Mouse (Mus musculus) olfactory bulb, adult 2 months (tissue): ENCODE measurements around the gene Alkbh3. TPM values are rescaled to one million over a fixed set of nuclear protein-coding genes. Genes with fewer than 3 reads are reported as not detected.

ENCODE experiments used
- H3K27ac ChIP-seq: fragments of 200-500 bp; 2 replicates; pipeline ENCODE4 v1.5.1; 2012; ENCODE audit warnings: low read depth, low read length; ENCODE audit not compliant: insufficient read depth
- H3K4me1 ChIP-seq: fragments of 200-500 bp; 2 replicates; pipeline ENCODE4 v1.6.1; 2012; ENCODE audit warnings: low read length; ENCODE audit not compliant: control insufficient read depth, insufficient read depth
- H3K4me3 ChIP-seq: fragments of 200-500 bp; 2 replicates; pipeline ENCODE4 v1.5.1; 2012; ENCODE audit warnings: mild to moderate bottlenecking, low read depth, low read length, moderate library complexity; ENCODE audit not compliant: insufficient read depth
- CTCF ChIP-seq: fragments of 200-500 bp; IDR thresholded peaks from 2 replicates; pipeline ENCODE4 v1.5.1; 2012; ENCODE audit warnings: low read depth, mild to moderate bottlenecking, low read length, moderate library complexity; ENCODE audit not compliant: insufficient read depth
- POLR2A ChIP-seq: fragments of 200-500 bp; IDR thresholded peaks from 2 replicates; pipeline ENCODE4 v1.6.1; 2012; ENCODE audit warnings: mild to moderate bottlenecking, low read depth, low read length, moderate library complexity; ENCODE audit not compliant: insufficient read depth
- WGBS: fragments of 180-500 bp; shearing (Covaris S2); methylation state at CpG from one replicate; pipeline ENCODE4 v1.1.7; 2018; 5-methylcytosine and 5-hydroxymethylcytosine counted together
- polyA plus RNA-seq: library from polyadenylated mRNA; stranded (reverse); fragments of >200 nt; gene quantifications from 2 replicates; pipeline ENCODE4 v1.2.4, GENCODE M21; 2012; ENCODE audit warnings: low replicate concordance; ENCODE audit not compliant: missing spikeins, insufficient read depth, insufficient read length

The Alkbh3 gene
- polyA plus RNA-seq, 1 experiment: not detected

- 40% methylated on average over 6 of the region's 6 CpGs for WGBS
- TF ChIP-seq CTCF (no peak), POLR2A (no peak)
- Histone ChIP-seq H3K4me3 (no peak overlapping the region), H3K4me1 (no peaks in the 10 kb centered on the region), H3K27ac (no peak overlapping the region)
These were observed 34.9 kb upstream of the Alkbh3 start for GRCm38 (mm10) chr2:94045411-94046090.

- 74% methylated on average over 2 of the region's 2 CpGs for WGBS
- no peak overlapping the region for H3K4me3 ChIP-seq
- H3K27ac ChIP-seq: no peak overlapping the region
- TF ChIP-seq POLR2A: no peak
- no peak for TF ChIP-seq CTCF
- no peaks in the 10 kb centered on the region for H3K4me1 ChIP-seq
These were observed 33.6 kb upstream of the Alkbh3 start for GRCm38 (mm10) chr2:94044174-94044573.

GRCm38 (mm10) chr2:94043662-94044061 is 33.1 kb upstream of the Alkbh3 start:
- H3K4me3 ChIP-seq: no peak overlapping the region
- no peak for TF ChIP-seq POLR2A
- TF ChIP-seq CTCF: no peak
- H3K4me1 ChIP-seq: no peaks in the 10 kb centered on the region
- 35% methylated on average over 5 of the region's 5 CpGs for WGBS
- H3K27ac ChIP-seq: no peak overlapping the region

GRCm38 (mm10) chr2:94042461-94042860 is 31.9 kb upstream of the Alkbh3 start:
- TF ChIP-seq CTCF (no peak), POLR2A (no peak)
- H3K4me3 ChIP-seq: no peak overlapping the region
- no peak overlapping the region for H3K27ac ChIP-seq
- WGBS: 83% methylated on average over 3 of the region's 3 CpGs
- H3K4me1 ChIP-seq: no peaks in the 10 kb centered on the region

DNA sequence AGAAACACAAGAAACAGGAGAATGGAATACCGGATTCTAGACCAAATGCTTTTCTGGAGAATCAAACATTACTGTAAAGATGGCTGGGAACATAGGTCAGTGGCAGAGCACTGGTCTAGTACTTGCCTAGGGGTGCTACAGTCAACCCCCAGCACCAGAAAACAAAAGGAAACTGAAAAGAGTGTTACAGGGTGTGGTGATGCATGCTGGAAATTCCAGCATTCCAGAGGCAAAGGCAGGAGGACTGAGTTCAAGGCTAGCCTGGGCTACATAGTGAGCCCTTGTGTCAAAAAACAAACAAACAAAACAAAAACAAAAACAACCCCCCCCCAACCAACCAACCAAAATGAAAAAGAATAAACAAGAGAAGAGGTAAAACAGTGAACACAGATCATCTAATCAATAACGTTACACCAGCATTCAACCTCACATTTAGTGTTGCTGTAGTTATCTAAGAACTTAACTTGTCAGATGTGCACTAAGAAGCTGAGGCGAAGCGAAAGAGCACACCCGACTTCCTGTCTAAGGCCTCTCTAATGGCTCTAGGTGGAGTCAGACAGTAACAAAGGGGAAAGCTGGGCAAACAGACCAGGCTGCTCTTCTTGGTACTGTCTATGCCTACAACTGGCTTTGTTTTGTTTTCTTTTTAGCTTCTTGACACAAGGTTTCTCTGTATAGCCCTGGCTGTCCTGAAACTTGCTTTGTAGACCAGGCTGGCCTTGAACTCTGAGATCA is 30.0 kb upstream of the Alkbh3 start:
- Histone ChIP-seq H3K4me3 (no peak overlapping the region), H3K27ac (no peak overlapping the region), H3K4me1 (no peaks in the 10 kb centered on the region)
- TF ChIP-seq POLR2A: no peak
- TF ChIP-seq CTCF: no peak
- WGBS: 97% methylated on average over 5 of the region's 5 CpGs

DNA sequence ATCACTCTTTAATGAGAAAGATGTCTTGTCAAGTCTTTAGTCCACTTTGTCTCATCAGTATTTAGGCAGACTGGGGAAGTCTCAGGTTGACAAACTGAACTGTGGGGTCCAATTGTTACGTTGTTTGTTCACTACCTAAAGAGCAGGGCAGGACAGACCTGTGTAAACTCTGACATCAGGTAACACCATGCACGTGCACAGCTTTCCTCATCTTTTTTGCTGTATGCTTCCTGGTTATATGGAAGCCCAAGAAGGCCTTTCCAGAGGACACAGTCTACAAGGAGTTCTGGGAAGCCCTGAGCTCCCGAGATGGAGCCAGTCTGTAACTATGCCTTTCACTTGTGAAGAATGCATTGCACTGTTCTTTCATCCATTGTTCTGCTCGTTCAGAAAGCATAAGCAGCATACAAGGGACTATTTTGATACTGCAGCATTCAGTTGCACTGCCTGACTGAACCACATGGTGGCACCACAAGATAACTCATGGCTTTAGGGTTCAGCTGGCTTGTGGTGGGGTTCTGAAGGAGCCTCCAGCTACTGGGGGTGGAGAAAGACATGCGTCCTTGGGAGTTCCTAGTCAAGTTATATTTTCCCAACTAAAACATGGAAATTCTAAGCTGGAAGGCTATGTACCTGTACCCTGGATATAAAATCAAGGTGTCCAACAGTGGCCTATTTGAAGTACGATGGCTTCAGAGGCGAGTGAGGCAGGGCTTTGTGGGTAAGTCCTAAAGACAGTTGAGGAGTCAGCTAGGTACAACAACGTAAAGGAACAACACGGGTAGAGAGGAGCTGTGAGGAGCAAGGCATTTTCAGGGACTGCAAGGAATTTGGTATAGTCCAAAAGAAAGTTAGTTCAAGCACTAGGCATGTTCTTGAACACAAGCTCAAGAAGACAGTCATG is 25.1 kb upstream of the Alkbh3 start:
- no peak overlapping the region for H3K27ac ChIP-seq

DNA sequence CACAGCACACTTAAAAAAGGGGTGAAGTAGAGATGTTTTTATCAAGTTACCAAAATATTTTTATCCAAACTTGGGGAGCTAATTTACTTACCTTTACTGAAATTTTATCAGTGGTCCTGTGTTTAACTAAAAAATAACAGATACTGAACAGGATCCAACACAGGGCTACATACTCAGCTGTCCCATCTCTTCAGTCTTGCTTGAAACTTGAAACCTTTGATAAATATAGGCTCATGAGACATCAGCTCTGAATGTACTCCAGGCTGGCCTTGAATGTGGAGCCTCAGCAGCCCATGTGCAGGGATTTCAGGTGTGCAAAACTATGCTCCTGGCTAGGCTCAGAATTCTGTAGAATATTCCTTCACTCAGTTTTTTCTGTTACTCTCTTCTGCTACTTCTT is 20.0 kb upstream of the Alkbh3 start:
- Histone ChIP-seq H3K27ac (no peak overlapping the region), H3K4me1 (no peaks in the 10 kb centered on the region), H3K4me3 (no peak overlapping the region)
- no peak for TF ChIP-seq POLR2A
- TF ChIP-seq CTCF: no peak

More for the DNA sequence above, 25.1 kb upstream of the Alkbh3 start:
- 58% methylated on average over 9 of the region's 9 CpGs for WGBS
- Histone ChIP-seq H3K4me3 (no peak overlapping the region), H3K4me1 (no peaks in the 10 kb centered on the region)
- TF ChIP-seq POLR2A (no peak), CTCF (no peak)

DNA sequence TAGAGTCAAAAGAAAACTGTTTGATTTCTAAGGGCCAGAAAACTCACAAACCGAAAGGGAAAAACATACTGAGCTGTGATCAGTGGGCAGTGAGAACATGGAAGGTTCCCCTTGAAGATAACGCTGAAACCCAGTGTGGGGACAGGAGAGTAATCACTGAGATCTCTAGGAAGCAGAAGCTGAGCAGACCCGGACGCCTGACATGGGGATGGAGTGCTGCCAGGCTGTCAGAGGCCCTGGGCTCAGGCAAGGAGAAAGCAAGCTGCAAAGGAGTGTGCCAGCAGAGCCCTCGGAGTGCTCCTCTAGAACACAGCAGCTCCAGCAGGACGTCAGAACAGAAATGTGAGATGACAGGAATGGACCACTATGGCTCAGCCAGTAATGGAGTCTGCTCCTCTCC is 14.0 kb upstream of the Alkbh3 start:
- no peaks in the 10 kb centered on the region for H3K4me1 ChIP-seq
- WGBS: 47% methylated on average over 6 of the region's 6 CpGs
- no peak overlapping the region for H3K4me3 ChIP-seq
- H3K27ac ChIP-seq: no peak overlapping the region
- TF ChIP-seq POLR2A: no peak
- no peak for TF ChIP-seq CTCF
